Mouse (Mus musculus) forebrain, embryonic 15.5 days (tissue): ENCODE results near the gene Rhob. TPM values are rescaled to one million over a fixed set of nuclear protein-coding genes. Genes with fewer than 3 reads are reported as not detected.
A peak's percentile ranks its signal among the peaks of the same experiment; 100 is the strongest.
"Not testable (repeated sequence)": the region's sequence is repeated elsewhere in the genome, so short reads cannot be mapped to it uniquely, and the experiment has no call there.

Source experiments
- ATAC-seq: fragments of 200-750 bp; cut with Nextera tagmentation; replicated peaks from 2 replicates; pipeline ENCODE4 v1.8.0; 2017; ENCODE audit warnings: mild to moderate bottlenecking, moderate TSS enrichment, moderate library complexity
- H3K27ac ChIP-seq: fragments of 300-500 bp; sonication (generic); replicated peaks from 2 replicates; pipeline ENCODE4 v1.5.1; 2015; ENCODE audit warnings: mild to moderate bottlenecking, inconsistent platforms
- H3K27me3 ChIP-seq: fragments of 300-500 bp; sonication (generic); 2 replicates; pipeline ENCODE4 v1.6.1; 2015; ENCODE audit warnings: inconsistent platforms
- H3K36me3 ChIP-seq: fragments of 300-500 bp; sonication (generic); 2 replicates; pipeline ENCODE4 v1.6.1; 2015; ENCODE audit warnings: mild to moderate bottlenecking, inconsistent platforms
- H3K4me1 ChIP-seq: fragments of 300-500 bp; sonication (generic); 2 replicates; pipeline ENCODE4 v1.6.1; 2015; ENCODE audit warnings: inconsistent platforms
- H3K4me2 ChIP-seq: fragments of 300-500 bp; sonication (generic); replicated peaks from 2 replicates; pipeline ENCODE4 v1.6.1; 2015; ENCODE audit warnings: mild to moderate bottlenecking, inconsistent platforms
- H3K4me3 ChIP-seq: fragments of 300-500 bp; sonication (generic); 2 replicates; pipeline ENCODE4 v1.5.1; 2015; ENCODE audit warnings: mild to moderate bottlenecking, inconsistent platforms
- H3K9ac ChIP-seq: fragments of 300-500 bp; sonication (generic); replicated peaks from 2 replicates; pipeline ENCODE4 v1.6.1; 2015; ENCODE audit warnings: mild to moderate bottlenecking, inconsistent platforms
- H3K9me3 ChIP-seq: fragments of 300-500 bp; sonication (generic); 2 replicates; pipeline ENCODE4 v1.6.1; 2016; ENCODE audit warnings: inconsistent platforms
- WGBS: fragments of 180-500 bp; shearing (Covaris S2); methylation state at CpG from one replicate; pipeline ENCODE4 v1.1.7; 2015; ENCODE audit warnings: mixed read lengths; 5-methylcytosine and 5-hydroxymethylcytosine counted together
- polyA plus RNA-seq: library from polyadenylated mRNA; unstranded; fragments of >200 nt; fragmentation: Nextera tagmentation; extraction: Ambion mirVana; gene quantifications from 2 replicates; pipeline ENCODE4 v1.2.1, GENCODE M21; 2015

Rhob gene
- polyA plus RNA-seq, 1 experiment from 2014 or later, result 77.6 TPM

GRCm38 (mm10) chr12:8465680-8466079 lies 34.1 kb downstream of the Rhob start:
- no peaks in the 10 kb centered on the region for H3K4me1 ChIP-seq
- no peak overlapping the region for H3K4me3 ChIP-seq
- H3K27me3 ChIP-seq, result no peaks in the 10 kb centered on the region
- no peak overlapping the region for H3K4me2 ChIP-seq
- no peaks in the 10 kb centered on the region for H3K36me3 ChIP-seq
- no peak overlapping the region for H3K27ac ChIP-seq
- H3K9ac ChIP-seq, result no peak overlapping the region
- WGBS, result 91% methylated on average over 3 of the region's 3 CpGs
- no peak for ATAC-seq
- H3K9me3 ChIP-seq, result no peaks in the 10 kb centered on the region

DNA sequence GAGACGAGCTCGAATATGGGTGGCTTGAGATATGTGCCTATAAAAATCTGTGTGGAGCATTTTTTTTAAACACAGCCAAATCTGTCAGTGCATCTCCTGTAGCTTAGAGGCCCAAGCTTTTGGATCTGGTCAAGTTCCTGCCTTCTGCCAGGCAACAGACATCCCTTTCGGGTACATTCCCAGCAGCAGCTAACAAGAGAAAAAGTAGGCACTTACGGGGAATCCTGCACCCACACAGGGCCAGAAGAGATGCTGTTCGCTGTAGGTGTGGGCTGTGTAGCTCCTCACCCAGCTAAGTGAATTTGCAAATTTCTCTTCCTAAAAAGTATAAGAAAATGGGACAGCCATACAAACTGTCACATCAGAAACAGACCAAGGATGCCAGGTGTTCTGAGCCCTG lies 34.8 kb downstream of the Rhob start:
- ATAC-seq, result no peak
- no peak overlapping the region for H3K9ac ChIP-seq
- no peak overlapping the region for H3K4me2 ChIP-seq
- no peak overlapping the region for H3K27ac ChIP-seq
- H3K4me3 ChIP-seq, result no peak overlapping the region
- no peaks in the 10 kb centered on the region for H3K36me3 ChIP-seq
- H3K27me3 ChIP-seq, result no peaks in the 10 kb centered on the region
- 85% methylated on average over 5 of the region's 5 CpGs for WGBS
- no peaks in the 10 kb centered on the region for H3K9me3 ChIP-seq
- no peaks in the 10 kb centered on the region for H3K4me1 ChIP-seq

DNA sequence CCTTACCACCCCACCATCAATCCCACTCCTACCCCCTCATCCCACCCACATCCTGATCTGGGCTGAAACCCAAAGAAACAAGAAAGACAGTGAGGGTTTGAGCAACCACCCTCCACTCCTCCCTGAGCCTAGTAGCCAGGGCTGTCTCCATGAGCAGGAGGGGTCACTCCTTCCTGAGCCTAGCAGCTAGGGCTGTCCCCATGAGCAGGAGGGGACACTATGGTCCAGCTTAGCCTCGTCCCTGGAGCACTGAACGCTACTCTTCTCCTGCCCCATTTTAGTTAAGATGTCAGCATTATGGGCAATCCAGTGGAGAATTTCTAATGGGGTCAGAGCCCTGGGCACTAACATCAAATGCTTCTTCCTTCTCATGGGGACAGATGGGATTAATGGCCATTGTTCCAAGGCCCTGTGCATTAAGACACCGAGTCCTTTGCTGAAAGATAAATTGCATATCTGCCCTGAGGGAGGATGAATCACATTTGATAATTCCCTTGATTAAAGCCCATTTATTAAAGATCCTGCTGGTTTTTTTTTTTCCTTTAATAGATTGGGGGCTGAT lies 36.1 kb downstream of the Rhob start:
- Histone ChIP-seq H3K4me3 (no peak overlapping the region), H3K27ac (no peak overlapping the region), H3K36me3 (no peaks in the 10 kb centered on the region), H3K9ac (no peak overlapping the region), H3K9me3 (no peaks in the 10 kb centered on the region), H3K27me3 (no peaks in the 10 kb centered on the region), H3K4me1 (no peaks in the 10 kb centered on the region), H3K4me2 (no peak overlapping the region)
- 49% methylated on average over 3 of the region's 3 CpGs for WGBS
- 0 out of 2 replicates have a peak, but pooled peaks have one; percentile 32 for ATAC-seq

DNA sequence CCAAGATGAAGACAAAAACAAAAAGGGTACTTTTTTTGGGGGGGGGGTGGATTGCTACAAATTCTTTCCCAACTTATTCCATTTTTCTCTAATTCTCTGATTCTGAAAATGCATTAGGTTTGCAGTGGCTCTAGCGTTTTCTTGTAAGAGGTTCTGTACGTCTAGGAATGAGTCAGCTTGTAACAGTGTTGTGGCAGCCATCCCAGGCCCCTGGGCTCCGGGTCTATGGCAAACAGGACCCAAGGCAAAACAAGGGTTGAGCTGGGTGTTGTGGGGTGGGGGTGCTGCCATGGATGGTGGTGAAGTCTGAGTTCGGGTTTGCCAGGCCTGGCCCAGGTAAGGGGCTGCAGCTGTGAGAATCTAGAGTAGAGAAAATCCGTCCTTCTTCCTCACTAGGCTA lies 37.3 kb downstream of the Rhob start:
- H3K9ac ChIP-seq, result no peak overlapping the region
- H3K36me3 ChIP-seq, result no peaks in the 10 kb centered on the region
- WGBS, result 86% methylated on average over 5 of the region's 5 CpGs
- no peak for ATAC-seq
- H3K27ac ChIP-seq, result no peak overlapping the region
- no peaks in the 10 kb centered on the region for H3K27me3 ChIP-seq
- H3K9me3 ChIP-seq, result no peaks in the 10 kb centered on the region
- no peak overlapping the region for H3K4me2 ChIP-seq
- H3K4me3 ChIP-seq, result no peak overlapping the region
- H3K4me1 ChIP-seq, result no peaks in the 10 kb centered on the region

GRCm38 (mm10) chr12:8461575-8461974 lies 38.2 kb downstream of the Rhob start:
- not testable (repeated sequence) for H3K4me3 ChIP-seq, ATAC-seq, H3K9ac ChIP-seq, H3K36me3 ChIP-seq, H3K27me3 ChIP-seq, H3K27ac ChIP-seq, H3K9me3 ChIP-seq, H3K4me1 ChIP-seq, H3K4me2 ChIP-seq
- WGBS, result 97% methylated on average over 8 of the region's 8 CpGs

DNA sequence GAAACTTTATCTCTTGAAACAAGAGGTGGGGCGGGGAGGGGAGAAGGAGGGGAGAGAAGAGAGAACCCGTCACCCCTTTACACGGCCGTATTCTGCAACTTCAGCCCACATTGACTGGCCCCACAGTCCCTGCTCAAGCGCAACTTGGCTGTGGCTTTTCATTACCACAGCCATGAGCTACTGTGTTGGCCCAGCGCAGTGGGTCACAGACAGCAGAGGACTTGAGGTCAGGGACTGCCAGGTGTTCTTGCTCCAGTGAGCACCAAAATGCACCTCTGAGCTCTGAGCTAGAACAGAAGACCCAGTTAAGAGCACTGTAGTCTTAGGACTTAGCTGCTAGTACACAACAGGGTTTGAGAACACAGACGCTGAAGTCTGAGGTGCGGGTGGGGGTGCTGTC lies 41.4 kb downstream of the Rhob start:
- Histone ChIP-seq H3K36me3 (no peaks in the 10 kb centered on the region), H3K27me3 (no peaks in the 10 kb centered on the region), H3K27ac (no peak overlapping the region), H3K9ac (no peak overlapping the region), H3K4me2 (no peak overlapping the region), H3K9me3 (no peaks in the 10 kb centered on the region), H3K4me3 (no peak overlapping the region), H3K4me1 (peaks cover 4% of the 10 kb centered on the region)
- WGBS, result 82% methylated on average over 8 of the region's 8 CpGs
- ATAC-seq, result no peak

- H3K4me1 ChIP-seq, result peaks cover 6% of the 10 kb centered on the region
- no peaks in the 10 kb centered on the region for H3K27me3 ChIP-seq
- no peaks in the 10 kb centered on the region for H3K9me3 ChIP-seq
- no peaks in the 10 kb centered on the region for H3K36me3 ChIP-seq
- ATAC-seq, result no peak
- H3K4me2 ChIP-seq, result no peak overlapping the region
- H3K9ac ChIP-seq, result no peak overlapping the region
- 70% methylated on average over 5 of the region's 5 CpGs for WGBS
- no peak overlapping the region for H3K27ac ChIP-seq
- H3K4me3 ChIP-seq, result no peak overlapping the region
Observed at GRCm38 (mm10) chr12:8457052-8457451, 42.8 kb downstream of the Rhob start.

DNA sequence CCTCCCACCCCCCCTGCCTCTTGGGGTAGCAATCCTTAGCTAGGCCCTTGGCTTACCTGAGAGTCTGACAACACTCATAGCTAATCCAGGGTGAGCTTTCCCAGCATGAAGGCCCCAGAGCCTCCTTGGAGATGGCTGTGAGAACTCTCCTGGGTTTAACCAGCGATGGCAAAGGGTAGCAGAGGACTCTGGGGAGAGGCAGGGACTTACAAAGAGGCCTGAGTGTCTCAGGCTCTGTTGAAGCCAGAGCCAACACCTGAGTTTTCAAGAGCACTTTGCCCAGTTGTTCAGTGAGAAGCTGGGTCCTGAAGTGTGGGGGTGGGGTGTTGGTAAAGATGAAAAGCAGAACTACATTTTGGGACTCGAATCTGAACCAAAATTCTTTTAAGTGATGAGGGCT lies 44.8 kb downstream of the Rhob start:
- Histone ChIP-seq H3K9ac (no peak overlapping the region), H3K4me2 (no peak overlapping the region), H3K27ac (no peak overlapping the region), H3K9me3 (no peaks in the 10 kb centered on the region), H3K27me3 (no peaks in the 10 kb centered on the region), H3K36me3 (no peaks in the 10 kb centered on the region), H3K4me1 (peaks cover 6% of the 10 kb centered on the region), H3K4me3 (no peak overlapping the region)
- ATAC-seq, result no peak
- WGBS, result 68% methylated on average over 2 of the region's 2 CpGs

- H3K4me1 ChIP-seq, result peaks cover 6% of the 10 kb centered on the region
- H3K36me3 ChIP-seq, result no peaks in the 10 kb centered on the region
- no peaks in the 10 kb centered on the region for H3K27me3 ChIP-seq
- no peak overlapping the region for H3K27ac ChIP-seq
- H3K4me2 ChIP-seq, result no peak overlapping the region
- no peak overlapping the region for H3K4me3 ChIP-seq
- no peaks in the 10 kb centered on the region for H3K9me3 ChIP-seq
- ATAC-seq, result peak; percentile 42; the same call in 1 of the 2 replicates
- H3K9ac ChIP-seq, result no peak overlapping the region
- WGBS, result 48% methylated on average over 3 of the region's 3 CpGs
Observed at GRCm38 (mm10) chr12:8454487-8454886, 45.3 kb downstream of the Rhob start.

- H3K4me1 ChIP-seq, result peaks cover 6% of the 10 kb centered on the region
- no peak overlapping the region for H3K9ac ChIP-seq
- H3K4me2 ChIP-seq, result no peak overlapping the region
- H3K4me3 ChIP-seq, result no peak overlapping the region
- H3K9me3 ChIP-seq, result no peaks in the 10 kb centered on the region
- no peaks in the 10 kb centered on the region for H3K27me3 ChIP-seq
- no peak overlapping the region for H3K27ac ChIP-seq
- WGBS, result 74% methylated on average over 7 of the region's 7 CpGs
- no peak for ATAC-seq
- H3K36me3 ChIP-seq, result no peaks in the 10 kb centered on the region
Observed at GRCm38 (mm10) chr12:8452766-8453621, 46.8 kb downstream of the Rhob start.

DNA sequence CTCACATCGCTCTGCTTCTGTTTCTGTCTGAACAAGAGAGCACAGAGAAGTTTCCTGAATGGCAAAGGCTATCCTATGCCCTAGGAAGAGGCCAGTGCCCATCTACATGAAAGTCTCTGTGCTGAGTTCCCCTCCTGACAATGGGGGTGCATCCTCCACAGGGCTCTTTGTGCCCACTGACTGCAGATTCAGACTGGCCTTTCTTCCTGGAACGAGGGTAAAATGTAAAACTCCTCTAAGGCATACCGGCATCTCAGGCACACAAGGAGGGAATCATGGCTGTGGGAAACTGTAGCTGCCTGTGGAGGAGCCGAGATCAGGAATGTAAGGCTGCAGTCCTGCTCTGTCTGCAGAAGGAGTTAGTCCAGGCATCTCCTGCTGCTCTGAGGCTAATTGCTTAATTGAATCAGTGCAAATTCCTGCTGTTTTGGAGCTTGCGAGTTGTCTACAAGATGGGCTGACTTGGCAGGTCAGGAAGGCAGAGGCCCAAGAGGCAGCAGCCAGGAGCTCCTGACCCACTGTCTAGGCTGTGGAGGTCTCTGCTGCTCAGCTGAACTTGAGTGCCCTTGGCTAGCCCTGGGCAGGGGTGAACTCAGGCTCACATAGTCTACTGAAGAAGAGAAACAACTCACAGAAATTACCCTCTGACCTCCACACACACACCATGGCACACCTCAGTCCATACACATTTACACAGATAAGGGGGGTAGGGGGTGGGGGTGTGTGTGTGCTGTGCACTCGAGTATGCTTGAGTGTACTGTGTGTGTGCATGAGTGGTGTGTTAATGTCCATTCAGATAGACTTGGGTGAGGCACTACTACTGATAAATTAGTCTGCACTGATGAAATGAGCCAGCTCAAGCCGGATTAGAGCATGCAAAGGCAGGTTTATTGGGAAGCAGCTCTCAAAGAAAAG lies 48.0 kb downstream of the Rhob start:
- Histone ChIP-seq H3K36me3 (no peaks in the 10 kb centered on the region), H3K4me3 (no peak overlapping the region), H3K9ac (no peak overlapping the region), H3K27ac (no peak overlapping the region), H3K4me1 (peaks cover 6% of the 10 kb centered on the region), H3K9me3 (no peaks in the 10 kb centered on the region), H3K4me2 (no peak overlapping the region), H3K27me3 (no peaks in the 10 kb centered on the region)
- no peak for ATAC-seq
- 25% methylated on average over 7 of the region's 7 CpGs for WGBS

DNA sequence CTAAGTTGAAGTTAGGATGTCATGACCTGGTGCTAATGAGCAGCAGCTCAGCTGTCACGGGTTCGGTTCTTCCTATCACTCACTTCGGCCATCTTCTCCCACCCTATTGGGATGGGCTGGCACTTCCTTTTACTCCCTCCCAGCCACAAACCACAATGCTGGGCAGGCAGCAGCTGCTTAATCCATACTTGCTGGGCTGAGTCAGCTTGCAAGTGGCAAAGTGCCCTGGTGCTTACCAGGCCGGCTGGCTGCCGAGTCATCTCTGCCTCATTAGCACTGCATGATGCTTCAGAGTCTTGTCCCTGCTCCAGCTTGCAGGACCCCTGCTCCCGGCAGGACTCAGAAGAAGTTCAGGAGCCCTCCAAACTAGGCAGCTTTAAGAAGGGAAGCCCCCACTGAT lies 49.2 kb downstream of the Rhob start:
- Histone ChIP-seq H3K4me1 (peaks cover 6% of the 10 kb centered on the region), H3K4me3 (no peak overlapping the region), H3K27ac (no peak overlapping the region), H3K36me3 (no peaks in the 10 kb centered on the region), H3K27me3 (no peaks in the 10 kb centered on the region), H3K9ac (no peak overlapping the region), H3K9me3 (no peaks in the 10 kb centered on the region), H3K4me2 (no peak overlapping the region)
- ATAC-seq, result no peak; the same call in 1 of the 2 replicates
- 61% methylated on average over 6 of the region's 6 CpGs for WGBS
